Mouse (Mus musculus): ENCODE data around the gene Slc29a2.

The Slc29a2 gene

DNA sequence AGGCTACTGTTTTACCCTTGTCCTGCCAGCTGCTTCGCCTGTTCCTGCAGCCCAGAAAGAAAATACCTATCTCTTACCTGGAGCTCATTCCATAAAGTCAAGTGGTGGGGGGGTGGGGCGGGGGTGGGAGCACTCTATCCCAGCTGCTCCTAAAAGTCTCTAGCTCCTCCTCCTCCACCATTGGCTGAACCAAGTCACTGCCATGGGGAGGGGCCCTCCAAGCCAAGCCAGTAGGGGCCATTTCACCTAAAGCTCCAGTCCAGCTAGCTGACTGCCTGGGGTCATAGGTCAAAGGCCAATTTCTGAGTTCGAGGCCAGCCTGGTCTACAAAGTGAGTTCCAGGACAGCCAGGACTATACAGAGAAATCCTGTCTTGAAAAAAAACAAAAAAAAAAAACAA is 9.0 kb downstream of the Slc29a2 start:
- no peak for DNase-seq (ENCODE audit: low spot score in 2 of 2)

DNA sequence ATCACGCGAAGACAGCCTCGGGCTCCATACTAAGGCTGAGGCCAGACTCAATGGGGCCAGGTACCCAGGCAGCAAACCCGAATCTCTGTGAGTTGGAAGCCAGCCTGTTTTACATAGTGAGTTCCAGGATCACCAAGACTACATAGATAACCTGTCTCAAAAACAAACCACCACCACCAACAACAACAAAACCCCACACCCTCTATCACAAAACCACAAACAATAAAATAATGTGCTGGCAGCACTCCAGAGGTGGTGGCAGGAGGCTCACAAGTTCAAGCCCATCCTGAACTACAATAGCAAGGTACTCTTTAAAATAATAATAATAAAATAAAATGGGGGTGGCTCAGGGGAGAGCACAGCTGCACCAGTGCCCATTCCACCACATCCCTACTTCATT is 12.9 kb downstream of the Slc29a2 start:
- DNase-seq (ENCODE audit: low spot score in 2 of 2) = no peak

DNA sequence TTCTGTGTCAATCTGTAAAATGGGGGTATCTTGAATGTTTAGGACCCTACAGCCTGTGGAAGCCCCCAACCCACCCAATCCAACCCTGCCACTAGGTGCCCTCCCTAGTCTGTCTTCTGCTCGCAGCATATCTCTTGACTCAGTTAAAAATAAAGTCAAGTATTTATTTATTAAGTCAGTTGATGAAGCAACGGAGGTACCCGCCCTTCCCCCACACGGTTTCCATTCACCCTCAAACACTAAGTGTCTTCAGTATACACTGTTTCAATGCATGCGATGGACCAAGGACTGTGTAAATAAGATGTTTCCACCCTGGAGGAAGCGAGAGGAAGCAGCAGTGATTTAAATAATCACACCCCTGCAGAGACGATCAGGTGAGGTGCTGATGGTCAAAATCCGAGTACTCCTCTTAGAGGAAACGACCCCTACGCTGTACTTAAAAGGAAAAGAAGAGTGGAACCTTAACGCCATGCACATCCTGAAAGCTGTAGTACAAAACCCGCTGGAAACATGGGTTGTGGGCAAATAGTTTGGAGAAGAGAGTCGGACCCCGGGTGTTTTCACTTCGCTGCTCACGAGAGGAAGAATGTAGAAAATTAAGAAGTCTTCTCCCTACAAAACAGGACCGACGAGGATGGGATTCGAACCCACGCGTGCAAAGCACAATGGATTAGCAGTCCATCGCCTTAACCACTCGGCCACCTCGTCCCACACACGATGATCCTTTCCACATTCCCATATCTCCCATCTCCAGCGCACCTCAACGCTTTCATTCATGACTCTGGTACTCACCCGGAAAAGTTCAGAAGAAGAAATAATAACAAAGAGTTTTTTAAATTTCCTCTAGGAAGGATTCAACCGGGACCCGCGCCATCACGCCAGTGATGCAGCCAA is 14.3 kb downstream of the Slc29a2 start:
- DNase-seq (ENCODE audit: low spot score in 2 of 2) = peak; percentile 62 to 79

DNA sequence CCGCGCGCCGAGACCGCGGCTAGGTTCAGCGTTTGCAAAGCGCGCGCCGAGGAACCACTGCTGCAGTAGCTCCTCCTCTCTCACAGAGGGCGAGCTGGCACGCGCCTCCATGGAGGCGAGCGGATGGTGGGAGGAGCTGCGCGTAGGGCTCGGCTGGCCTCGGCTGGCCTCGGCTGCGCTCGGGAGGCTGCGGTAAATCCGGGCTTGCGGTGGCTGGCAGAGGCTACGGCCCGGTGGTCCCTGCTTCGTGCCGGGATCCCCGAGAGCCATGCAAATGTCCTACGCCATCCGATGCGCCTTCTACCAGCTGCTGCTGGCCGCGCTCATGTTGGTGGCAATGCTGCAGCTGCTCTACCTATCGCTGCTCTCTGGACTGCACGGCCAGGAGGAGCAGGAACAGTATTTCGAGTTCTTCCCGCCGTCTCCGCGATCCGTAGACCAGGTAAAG is 15.1 kb downstream of the Slc29a2 start, which contains the start of the genes B4gat1 and AC124502.3:
B4gat1 (plus strand) TSS at position 118 of the 448 bp plus-strand sequence.
AC124502.3 (plus strand) TSS at position 183 of the 448 bp plus-strand sequence.
- peak; percentile 84 to 90 for DNase-seq (ENCODE audit: low spot score in 2 of 2)

DNA sequence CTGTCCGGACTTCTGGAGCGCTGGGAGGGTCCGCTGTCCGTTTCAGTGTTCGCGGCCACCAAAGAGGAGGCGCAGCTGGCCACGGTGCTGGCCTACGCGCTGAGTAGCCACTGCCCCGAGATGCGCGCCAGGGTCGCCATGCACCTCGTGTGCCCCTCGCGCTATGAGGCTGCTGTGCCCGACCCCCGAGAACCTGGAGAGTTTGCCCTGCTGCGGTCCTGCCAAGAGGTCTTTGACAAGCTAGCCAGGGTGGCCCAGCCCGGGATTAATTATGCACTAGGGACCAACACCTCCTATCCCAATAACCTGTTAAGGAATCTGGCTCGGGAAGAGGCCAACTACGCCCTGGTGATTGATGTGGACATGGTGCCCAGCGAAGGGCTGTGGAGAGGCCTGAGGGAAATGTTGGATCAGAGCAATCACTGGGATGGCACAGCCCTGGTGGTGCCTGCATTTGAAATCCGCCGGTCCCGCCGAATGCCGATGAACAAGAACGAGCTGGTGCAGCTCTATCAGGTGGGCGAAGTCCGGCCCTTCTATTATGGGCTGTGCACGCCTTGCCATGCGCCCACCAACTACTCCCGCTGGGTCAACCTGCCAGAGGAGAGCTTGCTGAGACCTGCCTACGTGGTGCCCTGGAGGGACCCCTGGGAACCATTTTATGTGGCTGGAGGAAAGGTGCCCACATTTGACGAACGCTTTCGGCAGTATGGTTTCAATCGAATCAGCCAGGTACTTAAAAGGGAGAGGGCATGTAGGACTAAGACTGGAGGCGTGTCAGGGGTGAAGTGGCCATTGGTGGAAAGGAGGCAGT is 15.8 kb downstream of the Slc29a2 start:
- DNase-seq (ENCODE audit: low spot score in 2 of 2) = no peak

DNA sequence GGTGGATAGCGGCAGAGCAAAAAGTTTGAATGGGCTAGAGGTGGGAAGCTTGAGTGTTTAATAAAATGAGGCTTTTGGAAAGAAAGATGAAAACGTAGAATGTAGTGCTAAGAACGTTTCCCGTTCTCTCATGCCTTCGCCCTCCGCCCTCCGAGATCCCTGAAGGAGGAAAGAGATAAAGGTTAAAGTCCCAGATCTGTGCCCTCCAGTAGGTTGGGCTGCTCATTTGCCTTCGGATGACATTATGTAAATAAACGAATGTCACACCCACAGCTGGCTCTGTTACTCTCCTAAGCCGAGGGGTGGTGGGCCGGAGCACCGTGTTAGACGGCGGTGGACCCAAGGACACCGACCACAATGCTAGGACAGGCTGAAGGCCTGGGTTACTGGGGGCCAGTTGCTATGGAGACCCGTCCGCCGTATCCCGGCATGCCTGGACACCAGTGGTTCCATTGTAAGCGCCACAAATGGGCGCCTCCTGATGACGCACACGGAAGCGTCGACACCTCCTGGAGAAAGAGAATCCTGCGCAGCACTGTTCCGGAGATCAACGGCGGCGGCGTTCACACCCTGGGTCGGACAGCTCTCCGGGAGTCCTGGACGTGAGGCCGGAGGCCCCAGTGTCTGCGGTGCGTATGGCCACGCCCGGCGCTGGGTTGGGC is 17.3 kb downstream of the Slc29a2 start, which contains the start of gene Brms1:
Brms1 (plus strand) TSS at position 493 of the 662 bp plus-strand sequence.
- peak; percentile 82 to 90 for DNase-seq (ENCODE audit: low spot score in 2 of 2)

DNA sequence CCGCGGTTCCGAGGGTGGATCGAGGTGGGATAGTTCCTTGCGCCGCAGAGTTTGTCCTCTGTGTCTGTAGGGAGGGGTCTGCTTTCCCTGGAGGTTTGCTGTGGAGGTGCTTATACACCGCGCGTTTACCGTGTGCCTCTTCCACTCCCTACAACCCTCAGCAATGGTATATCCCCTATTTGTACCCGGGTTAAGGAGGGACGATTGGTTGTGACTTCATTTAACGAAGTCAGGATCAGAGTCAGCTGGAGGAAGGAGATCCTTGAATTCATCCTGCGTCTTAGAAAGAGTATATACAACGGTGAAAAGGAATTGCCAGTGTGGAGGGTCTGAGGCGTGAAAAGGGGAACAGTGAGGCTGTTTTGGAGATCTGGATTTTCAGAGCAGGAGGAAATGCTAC is 17.9 kb downstream of the Slc29a2 start:
- DNase-seq (ENCODE audit: low spot score in 2 of 2) = no peak

DNA sequence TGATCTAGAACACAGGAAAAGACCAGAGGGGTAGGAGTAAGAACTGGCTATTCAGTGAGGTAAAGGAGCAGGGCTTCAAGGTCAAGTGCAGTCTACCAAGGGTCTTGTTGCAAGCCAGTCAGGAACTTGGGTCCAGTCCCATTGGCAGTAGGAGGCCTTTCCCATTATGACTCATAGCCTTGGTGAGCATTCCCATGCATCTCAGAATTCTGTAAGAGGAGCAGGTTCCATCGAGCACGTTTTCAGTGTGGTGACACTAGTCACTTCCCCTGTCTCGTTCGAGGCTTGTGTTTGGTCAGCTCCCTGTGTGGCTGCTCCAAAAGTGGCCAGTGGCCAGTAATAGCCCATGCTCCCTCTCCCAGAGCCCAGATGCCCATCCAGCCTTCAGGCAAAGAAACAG is 21.9 kb downstream of the Slc29a2 start:
- no peak for DNase-seq (ENCODE audit: low spot score in 2 of 2)

DNA sequence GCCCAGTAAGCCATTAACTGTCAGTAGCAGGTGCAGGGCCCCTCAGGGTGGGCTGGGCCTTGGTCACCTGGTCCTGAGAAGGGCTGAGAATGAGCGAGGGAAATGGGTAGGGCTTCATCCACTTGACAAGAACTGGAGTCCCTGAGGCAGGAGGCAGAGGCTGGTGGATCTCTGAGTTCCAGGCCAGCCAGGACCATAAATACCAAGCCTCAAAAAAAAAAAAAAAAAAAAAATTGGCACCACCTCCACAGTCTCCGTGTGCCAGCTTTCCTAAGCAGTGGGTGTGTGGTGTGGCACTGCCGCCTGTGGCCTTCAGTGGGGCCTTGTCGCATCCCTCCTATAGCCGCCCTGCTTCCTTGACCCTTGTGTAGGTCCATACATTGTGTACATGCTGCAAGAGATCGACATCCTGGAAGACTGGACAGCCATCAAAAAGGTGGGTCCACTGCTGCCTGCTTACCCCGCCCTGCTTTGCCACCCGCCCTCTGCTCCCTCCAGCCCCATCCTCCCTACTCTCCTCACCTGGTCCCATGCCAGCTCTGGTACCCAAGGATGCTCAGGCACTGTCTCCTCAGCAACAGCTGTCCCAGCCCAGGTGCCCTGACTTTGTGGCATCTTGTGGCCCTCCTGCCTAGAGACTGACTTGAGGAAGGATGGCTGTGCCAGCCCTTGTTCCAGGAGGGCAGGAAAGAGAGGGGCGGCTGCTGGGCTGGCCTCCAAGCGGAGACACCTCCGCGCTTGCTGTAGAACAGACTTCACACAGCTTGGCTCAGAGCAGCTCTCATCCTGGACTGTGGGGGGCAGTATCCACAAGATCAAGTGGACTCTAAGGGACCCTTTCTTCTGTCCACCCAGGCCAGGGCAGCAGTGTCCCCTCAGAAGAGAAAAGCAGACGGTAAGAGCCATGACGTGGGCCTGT is 24.7 kb downstream of the Slc29a2 start:
- no peak for DNase-seq (ENCODE audit: low spot score in 2 of 2)

DNA sequence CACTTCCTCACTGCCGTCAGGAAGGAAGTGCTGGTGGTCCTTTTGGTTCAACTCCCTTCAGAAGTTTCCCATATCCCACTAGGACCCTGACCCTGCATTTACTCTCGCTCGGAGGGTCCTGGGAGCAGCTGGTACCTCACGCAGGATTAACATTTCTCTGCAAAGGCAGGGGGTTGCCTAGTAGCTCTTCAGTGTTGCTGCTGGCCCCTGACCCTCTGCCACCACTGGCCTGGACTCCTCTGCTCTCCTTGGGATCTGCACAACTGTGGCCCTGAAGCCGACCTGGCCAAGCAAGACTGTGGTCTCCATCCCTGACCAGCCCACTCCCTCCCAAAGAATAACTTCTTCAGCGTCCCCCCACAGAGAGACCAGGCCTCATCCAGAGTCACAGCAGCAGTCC is 25.7 kb downstream of the Slc29a2 start:
- no peak for DNase-seq (ENCODE audit: low spot score in 2 of 2)

DNA sequence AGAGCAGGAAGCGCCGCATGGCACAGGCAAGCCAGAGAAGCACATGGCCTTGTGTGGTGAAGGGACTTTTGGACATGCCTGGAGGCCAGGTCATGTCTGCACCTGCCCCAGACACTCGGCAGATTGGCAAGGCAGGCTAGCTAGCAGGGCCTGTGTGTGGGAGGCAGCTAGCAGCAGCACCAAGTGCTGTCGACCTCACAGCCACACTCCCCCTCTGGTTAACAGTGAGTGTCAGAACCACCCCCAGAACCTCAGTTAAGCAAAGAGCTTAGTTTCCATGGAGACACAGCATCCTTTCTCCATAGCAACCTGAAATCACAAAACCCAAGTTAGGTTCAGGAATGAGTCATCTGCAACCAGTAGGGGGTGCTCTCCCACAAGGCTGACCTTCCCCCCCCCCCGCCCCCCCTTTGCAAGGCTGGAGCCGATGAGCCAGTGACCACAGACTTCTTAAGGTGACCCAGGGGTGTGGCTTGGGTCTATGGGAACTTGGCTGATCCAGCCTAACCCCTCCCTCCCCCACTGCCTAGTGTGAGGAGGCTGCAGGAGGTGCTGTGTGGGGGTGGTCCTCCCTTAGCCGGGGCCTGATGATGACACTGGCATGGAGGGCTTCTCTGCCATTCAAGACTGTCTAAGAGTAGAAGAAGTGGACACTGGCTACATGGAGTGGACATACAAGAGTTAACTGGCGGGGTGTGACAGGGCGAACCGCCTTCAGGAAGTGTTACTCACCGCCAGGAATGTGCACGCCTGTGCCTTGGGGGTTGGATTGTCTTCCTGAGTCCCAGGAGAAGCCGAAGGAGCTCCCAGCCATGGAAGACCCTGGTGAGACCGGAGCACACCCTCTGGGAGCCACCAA is 26.6 kb downstream of the Slc29a2 start, which contains the start of gene Rin1:
Rin1 (plus strand) TSS at position 435 of the 859 bp plus-strand sequence.
- DNase-seq (ENCODE audit: low spot score in 2 of 2) = no peak

DNA sequence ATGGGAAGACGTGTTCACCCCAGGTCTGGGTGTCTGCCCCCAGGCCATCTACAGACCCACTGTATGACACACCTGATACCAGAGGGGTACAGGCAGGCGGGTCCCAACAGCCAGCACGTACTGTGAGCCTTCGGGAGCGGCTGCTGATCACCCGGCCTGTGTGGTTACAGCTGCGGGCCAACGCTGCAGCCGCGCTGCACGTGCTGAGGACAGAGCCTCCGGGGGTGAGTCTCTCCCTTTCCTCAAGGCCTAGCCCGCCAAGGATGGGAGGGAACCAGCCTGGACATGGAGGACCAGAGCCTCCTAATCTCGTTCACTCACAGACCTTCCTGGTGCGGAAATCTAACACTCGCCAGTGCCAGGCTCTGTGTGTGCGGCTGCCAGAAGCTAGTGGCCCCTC is 27.4 kb downstream of the Slc29a2 start:
- no peak for DNase-seq (ENCODE audit: low spot score in 2 of 2)

DNA sequence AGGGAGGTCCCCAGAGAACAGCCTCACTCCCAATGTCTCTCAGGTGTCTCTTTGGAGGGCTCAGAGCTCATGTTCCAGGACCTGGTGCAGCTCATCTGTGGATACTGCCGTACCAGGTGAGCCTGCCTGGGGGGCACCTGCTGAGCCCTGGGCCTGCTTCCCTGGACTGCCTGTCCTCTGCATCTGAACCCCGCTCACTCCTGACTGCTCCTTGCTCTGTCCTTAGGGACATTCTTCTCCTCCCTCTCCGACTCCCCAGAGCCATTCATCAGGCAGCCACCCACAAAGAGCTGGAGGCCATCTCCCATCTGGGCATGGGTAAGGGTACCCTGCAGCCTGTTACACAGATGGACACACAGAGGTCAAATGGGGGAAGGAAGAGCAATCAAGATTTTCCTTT is 27.9 kb downstream of the Slc29a2 start:
- DNase-seq (ENCODE audit: low spot score in 2 of 2) = no peak

DNA sequence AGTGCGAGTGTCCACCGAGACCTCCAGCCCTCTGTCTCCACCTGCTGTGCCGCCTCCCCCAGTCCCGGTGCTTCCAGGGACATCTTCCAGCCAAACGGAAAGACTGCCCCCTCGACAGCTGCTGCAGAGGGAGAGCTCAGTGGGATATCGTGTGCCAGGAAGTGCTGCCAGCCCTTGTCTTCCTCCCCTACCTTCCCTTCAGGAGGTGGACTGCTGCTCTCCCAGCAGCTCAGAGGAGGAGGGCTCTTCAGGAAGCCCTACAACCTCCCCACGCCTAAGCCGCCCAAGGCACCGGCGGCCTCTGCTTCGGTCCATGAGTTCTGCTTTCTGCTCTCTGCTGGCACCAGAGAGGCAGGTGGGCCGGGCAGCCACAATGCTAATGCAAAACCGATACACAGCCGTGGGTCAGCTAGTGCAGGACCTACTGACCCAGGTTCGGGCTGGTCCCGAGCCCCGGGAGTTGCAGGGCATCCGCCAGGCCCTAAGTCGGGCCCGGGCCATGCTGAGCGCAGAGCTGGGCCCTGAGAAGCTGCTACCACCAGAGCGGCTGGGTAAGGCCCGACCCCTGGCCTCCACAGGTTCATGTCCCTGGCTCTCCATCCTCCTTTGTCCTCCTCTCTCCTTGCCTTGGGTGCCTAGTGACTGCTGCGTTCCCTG is 28.6 kb downstream of the Slc29a2 start:
- no peak for DNase-seq (ENCODE audit: low spot score in 2 of 2)

DNA sequence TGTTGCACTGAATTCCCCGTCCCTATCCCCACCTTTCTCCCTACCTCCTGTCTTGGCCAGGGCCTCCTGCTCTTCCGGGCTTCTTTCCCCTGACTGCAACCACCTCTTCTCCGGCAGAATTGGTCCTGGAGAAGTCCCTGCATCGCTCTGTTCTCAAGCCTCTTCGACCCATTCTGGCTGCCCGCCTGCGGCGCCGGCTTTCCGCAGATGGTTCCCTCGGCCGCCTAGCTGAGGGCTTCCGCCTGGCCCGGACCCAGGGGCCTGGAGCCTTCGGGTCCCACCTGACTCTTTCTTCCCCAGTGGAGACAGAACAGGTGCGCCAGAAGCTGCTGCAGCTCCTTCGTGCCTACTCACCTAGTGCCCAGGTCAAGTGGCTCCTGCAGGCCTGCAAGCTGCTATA is 29.2 kb downstream of the Slc29a2 start:
- no peak for DNase-seq (ENCODE audit: low spot score in 2 of 2)

DNA sequence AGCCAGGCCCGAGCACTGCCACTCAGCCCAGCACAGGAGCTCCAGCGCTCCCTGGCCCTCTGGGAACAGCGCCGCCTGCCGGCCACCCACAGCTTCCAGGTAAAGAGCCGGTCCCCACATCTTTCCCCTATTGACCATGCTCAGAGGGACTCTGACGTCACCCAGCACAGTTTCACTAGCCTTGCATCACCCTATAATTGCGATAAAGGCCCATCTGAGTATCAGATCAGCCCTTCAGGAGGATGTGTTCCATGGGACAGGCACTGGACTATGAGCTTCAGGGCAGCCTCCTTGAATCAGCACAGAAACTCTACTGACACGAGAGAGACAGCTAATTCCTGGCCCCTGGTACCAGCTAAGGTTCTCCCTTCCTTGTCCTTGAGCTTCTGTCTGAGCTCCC is 30.2 kb downstream of the Slc29a2 start:
- peak; percentile 65 to 90 for DNase-seq (ENCODE audit: low spot score in 2 of 2)

DNA sequence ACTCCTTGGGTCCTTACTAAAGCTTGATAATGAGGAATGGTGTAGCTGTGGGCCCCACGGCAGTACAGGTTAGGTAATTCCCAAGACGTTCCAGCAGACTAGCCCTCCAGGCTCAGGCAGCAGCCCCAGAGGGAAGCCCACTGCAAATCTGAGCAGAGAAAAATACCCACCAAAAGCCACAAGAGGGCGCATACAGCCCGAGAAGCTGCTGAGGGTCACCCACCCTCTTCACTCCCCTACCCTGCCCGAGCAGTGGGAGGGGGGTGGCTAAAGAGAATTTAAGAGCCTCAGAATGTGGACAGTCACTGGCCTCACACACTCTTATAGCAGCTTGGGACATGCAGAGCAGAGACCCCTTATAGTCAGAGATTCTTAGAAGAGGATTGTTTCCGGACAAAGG is 32.6 kb downstream of the Slc29a2 start:
- no peak for DNase-seq (ENCODE audit: low spot score in 2 of 2)

DNA sequence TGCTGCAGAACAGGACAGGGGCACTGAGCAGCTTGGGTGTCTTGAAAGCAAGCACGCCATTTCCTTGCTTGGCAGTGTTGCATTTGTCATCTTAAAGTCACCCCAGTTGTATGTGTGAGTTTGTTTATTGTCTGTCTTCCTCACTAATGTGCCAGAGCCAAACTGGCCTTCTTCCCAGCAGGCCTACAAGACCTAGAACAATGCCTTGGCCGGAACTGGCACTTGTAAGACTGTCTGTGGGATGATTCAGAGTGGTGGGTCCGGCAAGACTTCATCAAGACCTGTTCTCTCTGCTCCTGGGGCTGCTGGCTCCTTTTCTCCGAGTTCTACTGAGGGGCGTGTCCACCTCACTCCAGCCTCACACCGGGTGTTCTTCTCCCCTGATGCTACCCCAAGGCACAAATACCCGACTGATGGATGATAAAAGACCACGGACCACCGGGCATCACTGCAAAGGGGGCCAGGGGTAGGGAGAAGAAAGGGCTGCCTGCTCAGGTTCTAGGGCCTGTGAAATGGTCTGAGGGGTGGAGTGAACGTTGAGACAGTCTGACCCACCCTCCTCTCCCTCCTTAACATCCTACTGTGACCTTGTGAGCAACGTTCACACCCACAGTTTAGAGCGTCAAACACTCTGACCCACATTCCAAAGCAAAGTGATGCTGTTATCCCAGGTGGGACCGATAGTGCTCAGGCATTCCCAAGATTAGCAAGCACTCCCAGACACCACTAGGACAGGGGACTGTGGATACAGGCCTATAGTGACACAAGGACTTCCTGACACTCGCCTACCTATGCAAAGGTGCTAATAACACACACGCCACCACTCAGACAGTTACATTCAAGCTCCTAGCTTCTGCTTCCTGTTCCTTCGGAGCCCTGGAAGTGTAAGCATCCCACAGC is 34.5 kb downstream of the Slc29a2 start:
- DNase-seq (ENCODE audit: low spot score in 2 of 2) = no peak

Data from spleen, postnatal 4 days (tissue).